Mouse (Mus musculus): ENCODE data around the gene Fchsd2. TPM values are rescaled to one million over a fixed set of nuclear protein-coding genes. Genes with fewer than 3 reads are reported as not detected.

Gene Fchsd2
- polyA plus RNA-seq, 1 experiment, result 14.7 TPM

DNA sequence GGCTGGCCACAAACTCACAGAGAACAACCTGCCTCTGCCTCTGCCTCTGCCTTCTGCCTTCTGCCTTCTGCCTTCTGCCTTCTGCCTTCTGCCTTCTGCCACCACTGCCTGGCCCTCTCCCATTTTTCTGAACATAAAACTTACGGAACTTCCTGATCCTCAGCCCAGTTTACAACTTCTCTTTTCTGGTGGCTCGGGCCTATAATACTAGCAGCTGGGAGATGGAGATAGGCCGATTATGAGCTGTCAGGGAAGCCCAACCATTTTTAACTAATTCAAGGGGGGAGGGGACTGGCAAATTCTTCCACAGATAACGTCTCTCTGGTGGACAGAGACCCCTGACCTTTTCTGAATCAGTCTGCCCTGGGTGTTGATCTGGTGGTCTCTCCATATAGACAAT lies 22.3 kb upstream of the Fchsd2 start:
- DNase-seq, result no peak
- 31% methylated on average over 4 of the region's 4 CpGs for WGBS
- Histone ChIP-seq H3K4me3 (replicated peaks; ENCODE audit: extremely low read depth, low read depth, low read length) (no peak overlapping the region), H3K4me1 (ENCODE audit: control insufficient read depth, insufficient read depth, low read length) (no peaks in the 10 kb centered on the region)
- TF ChIP-seq CTCF (IDR thresholded peaks at IDR 0.05; ENCODE audit: insufficient read depth, low read length), result no peak
- TF ChIP-seq POLR2A (IDR thresholded peaks at IDR 0.05; ENCODE audit: borderline replicate concordance, extremely low read depth, low read depth, low read length), result no peak

DNA sequence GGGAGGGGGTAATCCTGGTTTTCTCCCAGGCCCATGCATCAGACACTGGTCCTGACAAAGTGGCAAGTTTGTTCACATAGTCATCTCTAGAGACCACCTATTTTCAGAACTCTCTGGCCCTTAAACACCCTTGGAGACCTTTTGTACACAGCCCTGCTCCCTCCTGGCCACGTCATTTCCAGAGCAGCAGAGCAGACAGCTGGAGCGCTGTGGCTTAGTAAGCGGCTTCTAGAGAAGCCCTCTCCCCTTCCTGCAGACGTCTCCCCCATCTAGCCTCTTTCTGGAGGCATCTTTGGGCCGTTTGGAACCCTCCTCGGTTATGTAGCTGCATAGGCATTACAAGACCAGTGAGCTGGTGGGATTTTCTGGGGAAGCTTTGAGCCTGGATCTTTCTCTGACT lies 21.6 kb upstream of the Fchsd2 start:
- no peak for DNase-seq
- TF ChIP-seq POLR2A (IDR thresholded peaks at IDR 0.05; ENCODE audit: borderline replicate concordance, extremely low read depth, low read depth, low read length), result no peak
- no peak for TF ChIP-seq CTCF (IDR thresholded peaks at IDR 0.05; ENCODE audit: insufficient read depth, low read length)
- 53% methylated on average over 6 of the region's 6 CpGs for WGBS
- no peaks in the 10 kb centered on the region for H3K4me1 ChIP-seq (ENCODE audit: control insufficient read depth, insufficient read depth, low read length)
- H3K4me3 ChIP-seq (replicated peaks; ENCODE audit: extremely low read depth, low read depth, low read length), result no peak overlapping the region

DNA sequence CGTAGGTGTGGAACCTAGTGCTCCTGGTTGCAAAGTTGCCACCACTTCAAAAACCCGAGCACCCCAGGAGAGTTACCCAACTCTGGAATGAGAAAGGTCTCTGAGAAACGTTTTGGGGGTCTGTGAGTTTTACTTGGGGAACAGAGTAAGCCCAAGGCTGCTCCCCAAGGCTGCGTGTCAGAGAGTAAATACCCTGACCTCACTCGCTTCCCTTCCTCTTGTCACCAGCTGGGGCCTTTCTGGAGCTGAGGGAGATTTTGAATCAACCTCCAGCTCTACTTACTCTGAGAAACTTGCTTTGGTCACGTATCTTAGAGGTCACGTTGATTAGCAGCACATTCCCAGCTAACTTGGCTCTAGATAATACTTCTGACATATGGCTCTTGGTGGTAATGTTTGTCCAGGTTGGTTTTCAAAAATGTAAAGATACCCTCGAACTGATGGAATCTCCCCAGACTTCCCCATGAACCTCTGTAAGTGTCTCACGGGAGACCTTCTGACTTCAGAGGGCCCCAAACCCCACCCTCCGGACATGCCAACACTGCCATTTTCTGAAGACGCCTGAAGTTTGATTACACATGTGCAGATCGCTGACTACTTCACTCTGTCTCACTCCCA lies 20.4 kb upstream of the Fchsd2 start:
- Histone ChIP-seq H3K4me3 (replicated peaks; ENCODE audit: extremely low read depth, low read depth, low read length) (no peak overlapping the region), H3K4me1 (ENCODE audit: control insufficient read depth, insufficient read depth, low read length) (no peaks in the 10 kb centered on the region)
- TF ChIP-seq POLR2A (IDR thresholded peaks at IDR 0.05; ENCODE audit: borderline replicate concordance, extremely low read depth, low read depth, low read length), result no peak
- no peak for TF ChIP-seq CTCF (IDR thresholded peaks at IDR 0.05; ENCODE audit: insufficient read depth, low read length)
- DNase-seq, result no peak
- WGBS, result 70% methylated on average over 12 of the region's 12 CpGs

DNA sequence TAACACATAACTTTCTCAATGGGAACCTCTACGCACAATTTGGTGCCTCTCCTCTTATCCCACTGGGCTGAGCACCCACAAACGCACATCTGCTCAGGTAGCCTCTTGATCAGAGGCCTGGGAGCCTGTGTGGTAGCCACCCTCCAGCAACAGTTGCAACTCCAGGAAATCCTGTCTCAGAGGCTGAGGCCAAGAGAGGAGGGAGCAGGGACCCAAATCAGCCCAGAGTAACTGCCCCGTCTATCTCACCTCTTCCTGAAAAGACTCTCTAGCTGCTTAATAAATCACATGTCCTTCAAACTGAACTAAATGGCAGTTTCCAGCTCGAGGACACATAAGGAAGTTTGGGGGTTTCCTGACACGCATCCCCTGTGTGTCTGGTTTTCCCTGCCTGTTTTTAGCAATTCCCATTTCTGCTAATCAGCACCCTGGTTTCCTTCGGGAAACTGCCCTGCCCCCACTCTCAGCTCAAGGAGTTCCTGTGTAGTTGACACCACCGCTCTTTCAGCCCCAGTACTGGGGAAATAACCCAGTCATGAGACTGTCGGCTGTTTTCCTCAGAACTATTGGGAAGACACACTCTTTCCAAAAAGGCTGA lies 18.4 kb upstream of the Fchsd2 start:
- no peak for TF ChIP-seq POLR2A (IDR thresholded peaks at IDR 0.05; ENCODE audit: borderline replicate concordance, extremely low read depth, low read depth, low read length)
- TF ChIP-seq CTCF (IDR thresholded peaks at IDR 0.05; ENCODE audit: insufficient read depth, low read length), result no peak
- Histone ChIP-seq H3K4me3 (replicated peaks; ENCODE audit: extremely low read depth, low read depth, low read length) (no peak overlapping the region), H3K4me1 (ENCODE audit: control insufficient read depth, insufficient read depth, low read length) (no peaks in the 10 kb centered on the region)
- no peak for DNase-seq
- WGBS, result 46% methylated on average over 8 of the region's 8 CpGs

DNA sequence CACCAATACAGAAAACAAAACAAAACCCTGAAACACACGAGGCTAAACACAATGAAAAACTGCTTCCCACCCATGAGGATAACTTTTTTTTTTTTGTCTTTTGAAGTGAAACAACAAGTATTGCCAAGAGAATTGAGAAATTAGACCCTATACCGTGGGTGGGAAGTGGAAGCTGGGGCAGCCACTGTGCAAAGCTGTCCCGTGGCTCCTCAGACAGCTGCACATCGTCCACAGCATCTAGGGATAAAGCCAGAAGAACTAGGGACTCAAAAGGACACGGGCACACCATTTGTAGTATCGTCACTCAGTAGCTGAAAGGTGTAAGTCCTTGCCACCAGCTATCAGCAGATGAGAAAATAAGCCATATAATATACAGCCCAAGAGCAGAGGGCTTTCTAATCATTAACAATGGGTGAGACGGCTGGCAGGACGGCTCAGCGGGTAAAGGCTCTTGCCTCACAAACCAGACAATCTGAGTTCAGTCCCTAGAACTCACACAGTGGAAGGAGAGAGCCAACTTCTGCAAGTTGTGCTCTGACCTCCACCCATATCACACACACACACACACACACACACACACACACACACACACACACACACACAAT lies 9.0 kb upstream of the Fchsd2 start:
- WGBS, result 60% methylated on average over 9 of the region's 9 CpGs
- no peak for DNase-seq
- TF ChIP-seq POLR2A (IDR thresholded peaks at IDR 0.05; ENCODE audit: borderline replicate concordance, extremely low read depth, low read depth, low read length) (no peak), CTCF (IDR thresholded peaks at IDR 0.05; ENCODE audit: insufficient read depth, low read length) (no peak)
- H3K4me3 ChIP-seq (replicated peaks; ENCODE audit: extremely low read depth, low read depth, low read length), result no peak overlapping the region
- peaks cover 18% of the 10 kb centered on the region for H3K4me1 ChIP-seq (ENCODE audit: control insufficient read depth, insufficient read depth, low read length)

DNA sequence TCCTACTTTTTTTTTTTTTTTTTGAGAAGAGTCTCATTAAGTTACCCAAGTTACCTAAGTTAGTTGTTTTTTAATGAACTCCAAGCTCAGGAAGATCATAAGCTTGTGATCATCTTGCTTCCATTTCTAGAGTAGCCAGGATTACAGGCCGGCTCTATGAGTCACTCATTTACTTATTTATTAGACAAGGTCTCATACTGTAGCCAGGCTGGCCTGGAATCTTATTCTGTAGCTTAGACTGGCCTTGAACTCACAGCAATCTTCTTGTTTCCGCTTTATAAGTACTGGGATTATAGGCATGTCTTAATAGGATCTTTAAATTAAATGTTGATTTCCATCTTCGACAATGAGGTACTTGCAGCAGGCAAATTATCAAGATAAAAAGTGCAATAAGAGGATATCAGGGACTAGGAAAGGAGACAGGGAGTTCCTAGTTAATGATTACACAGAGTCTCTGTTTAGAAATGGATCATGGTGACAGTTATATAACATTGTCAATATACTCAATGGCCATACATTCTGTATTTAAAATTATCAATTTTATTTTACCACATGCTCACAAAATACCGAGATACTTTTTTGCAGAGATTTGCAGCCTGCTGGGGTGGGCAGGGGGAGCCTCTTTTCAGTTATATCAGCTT lies 7.7 kb upstream of the Fchsd2 start:
- TF ChIP-seq POLR2A (IDR thresholded peaks at IDR 0.05; ENCODE audit: borderline replicate concordance, extremely low read depth, low read depth, low read length) (no peak), CTCF (IDR thresholded peaks at IDR 0.05; ENCODE audit: insufficient read depth, low read length) (no peak)
- Histone ChIP-seq H3K4me1 (ENCODE audit: control insufficient read depth, insufficient read depth, low read length) (peaks cover 18% of the 10 kb centered on the region), H3K4me3 (replicated peaks; ENCODE audit: extremely low read depth, low read depth, low read length) (no peak overlapping the region)
- 79% methylated on average over 4 of the region's 4 CpGs for WGBS
- no peak for DNase-seq

DNA sequence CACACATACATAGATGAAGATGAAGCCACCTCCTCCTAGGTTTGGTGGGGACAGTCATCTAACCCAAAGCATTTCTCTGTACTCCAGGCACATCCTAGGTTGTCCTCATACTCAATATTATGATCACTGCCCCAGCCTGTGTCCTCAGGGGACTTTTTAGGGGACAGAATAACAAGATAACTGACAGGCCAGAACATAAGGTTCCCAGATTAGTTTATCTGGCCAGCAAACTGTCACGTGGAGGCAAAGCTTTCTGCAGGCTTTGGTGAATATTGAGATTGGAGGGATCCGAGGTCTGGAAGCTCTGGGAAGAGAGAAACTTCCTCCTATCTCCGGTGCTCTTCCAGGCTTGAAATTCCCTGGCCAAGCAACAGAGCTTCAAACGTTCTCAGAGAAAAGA lies 6.9 kb upstream of the Fchsd2 start:
- no peak for DNase-seq
- WGBS, result 51% methylated on average over 4 of the region's 4 CpGs
- Histone ChIP-seq H3K4me1 (ENCODE audit: control insufficient read depth, insufficient read depth, low read length) (peaks cover 16% of the 10 kb centered on the region), H3K4me3 (replicated peaks; ENCODE audit: extremely low read depth, low read depth, low read length) (no peak overlapping the region)
- TF ChIP-seq POLR2A (IDR thresholded peaks at IDR 0.05; ENCODE audit: borderline replicate concordance, extremely low read depth, low read depth, low read length) (no peak), CTCF (IDR thresholded peaks at IDR 0.05; ENCODE audit: insufficient read depth, low read length) (no peak)

DNA sequence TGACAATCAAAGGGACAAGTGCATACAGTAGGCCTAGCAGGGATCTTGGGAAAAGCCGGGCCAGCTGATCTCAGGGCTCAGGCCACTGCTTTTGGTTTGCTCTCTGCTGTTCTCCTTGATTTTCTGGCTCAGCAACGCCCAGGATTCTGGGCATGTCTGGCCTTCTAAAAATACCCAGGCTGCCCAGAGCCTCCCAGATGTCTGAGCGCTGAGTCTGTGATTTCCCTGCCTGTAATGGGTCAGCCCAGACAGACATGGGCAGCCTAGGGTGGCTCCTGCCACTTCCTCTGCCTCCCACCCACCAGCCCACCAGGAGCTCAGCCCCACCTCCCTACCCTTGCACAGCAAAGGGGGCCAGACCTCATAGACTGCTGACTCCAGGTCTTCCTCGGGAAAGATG lies 4.0 kb upstream of the Fchsd2 start:
- WGBS, result 39% methylated on average over 4 of the region's 4 CpGs
- Histone ChIP-seq H3K4me3 (replicated peaks; ENCODE audit: extremely low read depth, low read depth, low read length) (no peak overlapping the region), H3K4me1 (ENCODE audit: control insufficient read depth, insufficient read depth, low read length) (peaks cover 19% of the 10 kb centered on the region)
- TF ChIP-seq POLR2A (IDR thresholded peaks at IDR 0.05; ENCODE audit: borderline replicate concordance, extremely low read depth, low read depth, low read length) (no peak), CTCF (IDR thresholded peaks at IDR 0.05; ENCODE audit: insufficient read depth, low read length) (no peak)
- DNase-seq, result no peak

DNA sequence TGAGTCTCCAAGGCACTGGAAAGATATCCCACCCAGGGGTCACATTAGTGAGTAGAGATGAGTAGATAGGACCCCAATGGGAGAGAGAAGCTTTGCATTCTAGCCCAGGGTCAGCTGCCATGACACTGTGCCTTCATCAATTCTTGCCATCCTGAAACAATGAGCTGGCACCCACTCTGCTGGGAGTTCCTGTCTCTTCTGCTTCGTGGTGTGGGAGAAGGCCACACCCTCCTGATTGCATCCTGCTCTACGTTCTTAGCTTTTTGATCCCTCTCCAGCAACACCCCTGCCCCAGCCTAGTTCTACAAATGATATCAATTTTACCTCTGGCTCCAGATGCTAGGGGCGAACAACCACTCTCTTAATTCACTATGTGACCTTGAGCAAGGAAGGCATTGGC lies 3.4 kb upstream of the Fchsd2 start:
- no peak for TF ChIP-seq POLR2A (IDR thresholded peaks at IDR 0.05; ENCODE audit: borderline replicate concordance, extremely low read depth, low read depth, low read length)
- 28% methylated on average over 3 of the region's 3 CpGs for WGBS
- Histone ChIP-seq H3K4me1 (ENCODE audit: control insufficient read depth, insufficient read depth, low read length) (peaks cover 19% of the 10 kb centered on the region), H3K4me3 (replicated peaks; ENCODE audit: extremely low read depth, low read depth, low read length) (no peak overlapping the region)
- DNase-seq, result no peak
